Mouse (Mus musculus) hindbrain, embryonic 12.5 days (tissue): ENCODE data around the gene Ube2s. TPM values are rescaled to one million over a fixed set of nuclear protein-coding genes. Genes with fewer than 3 reads are reported as not detected.
"Not testable (repeated sequence)": the region's sequence is repeated elsewhere in the genome, so short reads cannot be mapped to it uniquely, and the experiment has no call there.

Source experiments
- ATAC-seq: fragments of 200-750 bp; cut with Nextera tagmentation; 2 replicates; pipeline ENCODE4 v1.8.0; 2017; ENCODE audit warnings: moderate TSS enrichment; ENCODE audit not compliant: low FRiP score
- H3K27ac ChIP-seq: fragments of 300-500 bp; sonication (generic); 2 replicates; pipeline ENCODE4 v1.5.1; 2016; ENCODE audit warnings: mild to moderate bottlenecking
- H3K27me3 ChIP-seq: fragments of 300-500 bp; sonication (generic); 2 replicates; pipeline ENCODE4 v1.6.1; 2016; ENCODE audit warnings: mild to moderate bottlenecking
- H3K36me3 ChIP-seq: fragments of 300-500 bp; sonication (generic); 2 replicates; pipeline ENCODE4 v1.6.1; 2016; ENCODE audit warnings: mild to moderate bottlenecking
- H3K4me1 ChIP-seq: fragments of 300-500 bp; sonication (generic); 2 replicates; pipeline ENCODE4 v1.6.1; 2016
- H3K4me2 ChIP-seq: fragments of 300-500 bp; sonication (generic); replicated peaks from 2 replicates; pipeline ENCODE4 v1.6.1; 2016; ENCODE audit warnings: mild to moderate bottlenecking
- H3K4me3 ChIP-seq: fragments of 300-500 bp; sonication (generic); 2 replicates; pipeline ENCODE4 v1.5.1; 2016; ENCODE audit warnings: mild to moderate bottlenecking
- H3K9ac ChIP-seq: fragments of 300-500 bp; sonication (generic); 2 replicates; pipeline ENCODE4 v1.6.1; 2016; ENCODE audit warnings: mild to moderate bottlenecking, moderate library complexity
- H3K9me3 ChIP-seq: fragments of 300-500 bp; sonication (generic); replicated peaks from 2 replicates; pipeline ENCODE4 v1.6.1; 2016; ENCODE audit warnings: mild to moderate bottlenecking
- WGBS: fragments of 180-500 bp; shearing (Covaris S2); methylation state at CpG from one replicate; pipeline ENCODE4 v1.1.7; 2016; 5-methylcytosine and 5-hydroxymethylcytosine counted together
- polyA plus RNA-seq: library from polyadenylated mRNA; unstranded; fragments of >200 nt; fragmentation: Nextera tagmentation; extraction: Ambion mirVana; gene quantifications from 2 replicates; pipeline ENCODE4 v1.2.1, GENCODE M21; 2016

Ube2s gene
- polyA plus RNA-seq, 1 experiment from 2014 or later, result 348 TPM

DNA sequence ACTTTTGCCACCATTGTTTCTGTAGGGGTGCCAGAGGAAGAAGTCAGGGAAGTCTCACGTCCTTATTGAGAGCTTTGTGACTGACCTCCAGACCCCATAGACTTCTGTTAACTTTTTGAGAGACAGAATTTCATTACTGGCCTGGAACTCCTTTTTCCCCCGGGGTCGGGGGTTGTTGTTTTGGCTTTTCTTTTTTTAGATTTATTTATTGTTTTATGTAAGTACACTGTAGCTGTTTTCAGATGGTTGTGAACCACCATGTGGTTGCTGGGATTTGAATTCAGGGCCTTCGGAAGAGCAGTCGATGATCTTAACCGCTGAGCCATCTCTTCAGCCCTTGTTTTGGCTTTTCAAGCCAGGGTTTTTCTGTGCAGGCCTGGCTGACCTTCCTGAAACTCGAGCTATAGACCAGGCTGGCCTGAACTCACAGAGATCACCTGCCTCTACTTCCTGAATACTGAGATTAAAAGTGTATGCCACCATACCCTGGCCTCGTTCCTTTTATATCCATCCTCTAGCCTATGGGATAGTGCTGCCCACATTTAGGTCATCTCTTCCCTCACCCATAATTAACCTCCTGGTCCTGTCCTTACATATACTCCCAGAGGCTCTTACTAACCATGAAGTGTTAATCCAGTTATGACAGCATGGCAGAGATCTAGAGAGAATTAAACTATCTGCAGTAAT lies 858 bp upstream of the Ube2s start:
- Histone ChIP-seq H3K9ac (peak overlapping the region; percentile 47), H3K4me2 (peak overlapping the region; percentile 87), H3K27me3 (no peaks in the 10 kb centered on the region), H3K4me1 (peaks cover 27% of the 10 kb centered on the region), H3K4me3 (peak overlapping the region; percentile 91), H3K27ac (peak overlapping the region; percentile 80), H3K36me3 (peaks cover 20% of the 10 kb centered on the region), H3K9me3 (no peaks in the 10 kb centered on the region)
- no peak for ATAC-seq
- 26% methylated on average over 8 of the region's 8 CpGs for WGBS

DNA sequence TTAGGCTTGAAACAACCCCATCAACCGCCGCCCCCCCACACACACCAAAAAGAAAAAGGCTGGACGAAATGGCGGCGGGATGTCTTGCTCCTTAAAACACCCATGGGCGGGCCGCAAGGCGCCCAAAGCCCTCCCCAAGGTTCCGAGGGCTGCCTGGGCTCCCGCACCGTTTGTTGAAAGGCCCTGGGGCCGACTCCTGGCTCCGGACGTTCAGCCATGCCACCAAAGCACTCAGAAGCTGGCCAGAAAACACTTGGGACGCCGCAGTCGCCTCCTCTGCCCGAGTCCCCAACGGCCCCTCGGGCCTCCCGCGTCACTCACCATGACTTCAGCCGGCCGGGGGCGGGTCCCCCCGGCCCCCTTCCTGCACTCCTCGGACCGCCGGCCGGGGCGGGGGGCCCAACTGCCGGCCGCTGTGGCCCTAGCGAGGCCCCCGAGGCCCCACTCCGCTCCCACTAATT lies 518 bp downstream of the Ube2s start:
- Histone ChIP-seq H3K27ac (peak overlapping the region; percentile 97), H3K9me3 (no peaks in the 10 kb centered on the region), H3K9ac (peak overlapping the region; percentile 98), H3K4me2 (peak overlapping the region; percentile 87), H3K36me3 (peaks cover 30% of the 10 kb centered on the region), H3K4me1 (peaks cover 27% of the 10 kb centered on the region), H3K4me3 (peak overlapping the region; percentile 91), H3K27me3 (no peaks in the 10 kb centered on the region)
- WGBS, result 2% methylated on average over 19 of the region's 36 CpGs
- ATAC-seq, result no peak

DNA sequence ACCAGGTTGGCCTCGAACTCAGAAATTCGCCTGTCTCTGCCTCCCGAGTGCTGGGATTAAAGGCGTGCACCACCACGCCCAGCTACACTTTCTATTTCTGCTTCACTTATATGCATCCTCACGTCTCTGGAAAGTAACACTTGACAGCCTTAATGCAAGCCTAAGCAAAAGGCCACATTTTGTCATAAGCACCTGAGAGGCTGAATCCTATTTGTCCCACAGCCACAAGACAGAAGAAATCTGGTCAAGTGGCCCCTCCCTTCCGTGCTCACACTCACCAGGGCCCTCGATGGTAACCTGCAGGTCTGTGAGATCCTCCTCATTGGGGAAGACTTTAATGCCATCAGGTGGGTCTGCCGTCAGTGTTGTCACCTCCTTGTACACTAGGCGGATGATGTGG lies 1.3 kb downstream of the Ube2s start:
- not testable (repeated sequence) for H3K27me3 ChIP-seq, H3K27ac ChIP-seq, ATAC-seq, H3K9me3 ChIP-seq
- 41% methylated on average over 10 of the region's 10 CpGs for WGBS
- H3K4me1 ChIP-seq, result peaks cover 27% of the 10 kb centered on the region
- peak overlapping the region; percentile 91 for H3K4me3 ChIP-seq
- peak overlapping the region; percentile 87 for H3K4me2 ChIP-seq
- H3K36me3 ChIP-seq, result peaks cover 37% of the 10 kb centered on the region
- peak overlapping the region; percentile 98 for H3K9ac ChIP-seq

DNA sequence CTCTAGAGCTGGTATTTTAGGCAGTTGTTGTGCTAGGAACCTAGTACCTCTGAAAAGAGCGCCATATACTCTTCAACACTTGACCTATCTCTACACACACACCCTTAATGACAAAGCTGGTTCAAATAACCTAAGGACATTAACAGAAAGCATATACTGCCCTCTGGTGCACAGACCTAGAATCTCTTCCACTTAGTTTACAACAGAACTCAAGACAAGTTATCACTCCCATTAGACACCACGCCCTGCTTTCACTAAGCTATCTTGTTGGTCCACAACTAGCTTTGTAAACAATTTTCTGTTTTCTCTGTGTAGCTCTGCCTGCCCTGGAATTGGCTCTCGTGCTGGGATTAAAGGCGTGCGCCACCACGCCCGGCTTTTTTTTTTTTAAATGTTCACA lies 5.7 kb downstream of the Ube2s start:
- no peak for ATAC-seq
- Histone ChIP-seq H3K4me1 (peaks cover 22% of the 10 kb centered on the region), H3K4me3 (no peak overlapping the region), H3K4me2 (no peak overlapping the region), H3K27ac (no peak overlapping the region), H3K9me3 (no peaks in the 10 kb centered on the region), H3K27me3 (no peaks in the 10 kb centered on the region), H3K36me3 (peaks cover 51% of the 10 kb centered on the region), H3K9ac (no peak overlapping the region)
- 94% methylated on average over 7 of the region's 7 CpGs for WGBS

DNA sequence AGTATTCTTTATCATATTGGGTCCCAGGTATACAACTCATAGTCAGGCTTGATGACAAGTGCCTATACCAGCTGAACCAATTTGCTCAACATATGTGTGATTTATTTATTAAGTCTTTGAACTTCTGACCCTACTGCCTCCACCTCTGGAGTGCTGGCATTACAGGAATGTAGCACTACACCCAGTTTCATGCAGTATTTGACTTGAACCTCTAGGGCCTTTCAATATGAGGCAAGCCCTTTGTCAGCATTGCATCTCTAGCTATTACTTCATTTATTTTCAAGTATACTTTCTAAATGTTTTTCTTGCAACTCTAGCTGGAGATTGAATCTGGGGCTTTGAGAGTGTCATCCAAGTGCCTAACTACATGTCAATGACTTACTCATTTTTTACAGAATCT lies 10.1 kb downstream of the Ube2s start:
- no peak overlapping the region for H3K4me3 ChIP-seq
- no peak overlapping the region for H3K4me2 ChIP-seq
- H3K4me1 ChIP-seq, result no peaks in the 10 kb centered on the region
- H3K9me3 ChIP-seq, result no peaks in the 10 kb centered on the region
- H3K27me3 ChIP-seq, result no peaks in the 10 kb centered on the region
- ATAC-seq, result no peak
- peaks cover 32% of the 10 kb centered on the region for H3K36me3 ChIP-seq
- no peak overlapping the region for H3K9ac ChIP-seq
- H3K27ac ChIP-seq, result no peak overlapping the region

DNA sequence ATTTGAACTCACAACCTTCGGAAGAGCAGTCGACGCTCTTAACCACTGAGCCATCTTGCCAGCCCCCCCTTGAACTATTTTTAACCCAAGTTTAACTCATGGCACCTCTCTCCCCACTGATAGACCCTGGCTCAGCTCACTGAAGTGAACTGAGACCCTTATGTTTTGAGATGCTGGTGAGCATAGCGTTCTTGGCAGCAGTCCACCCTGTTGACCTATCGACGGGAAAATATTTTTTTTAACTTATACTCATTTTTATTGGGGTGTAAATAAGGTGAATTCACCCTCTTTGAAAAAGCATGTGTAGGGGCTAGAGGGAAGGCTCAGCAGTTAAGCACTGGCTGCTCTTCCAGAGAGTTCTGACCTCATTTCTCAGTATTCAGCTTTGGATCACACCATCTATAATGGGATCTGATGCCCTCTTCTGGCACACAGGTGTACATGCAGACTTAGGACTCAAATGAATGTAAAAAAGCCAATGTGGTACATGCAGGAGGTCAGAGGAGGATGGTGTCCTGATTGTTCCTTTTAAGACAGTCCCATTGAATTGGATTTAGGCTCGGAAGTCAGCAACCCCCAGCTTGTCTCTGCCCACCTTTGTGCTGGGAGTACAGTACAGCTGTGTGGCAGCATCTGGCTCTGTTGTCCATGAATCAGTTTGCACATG lies 16.5 kb downstream of the Ube2s start:
- Histone ChIP-seq H3K9me3 (no peaks in the 10 kb centered on the region), H3K4me1 (peaks cover 7% of the 10 kb centered on the region), H3K36me3 (peaks cover 41% of the 10 kb centered on the region), H3K4me2 (no peak overlapping the region), H3K9ac (no peak overlapping the region), H3K4me3 (no peak overlapping the region; the same call in 1 of the 2 replicates), H3K27me3 (no peaks in the 10 kb centered on the region; the same call in 1 of the 2 replicates), H3K27ac (no peak overlapping the region)
- 78% methylated on average over 7 of the region's 7 CpGs for WGBS
- no peak for ATAC-seq

DNA sequence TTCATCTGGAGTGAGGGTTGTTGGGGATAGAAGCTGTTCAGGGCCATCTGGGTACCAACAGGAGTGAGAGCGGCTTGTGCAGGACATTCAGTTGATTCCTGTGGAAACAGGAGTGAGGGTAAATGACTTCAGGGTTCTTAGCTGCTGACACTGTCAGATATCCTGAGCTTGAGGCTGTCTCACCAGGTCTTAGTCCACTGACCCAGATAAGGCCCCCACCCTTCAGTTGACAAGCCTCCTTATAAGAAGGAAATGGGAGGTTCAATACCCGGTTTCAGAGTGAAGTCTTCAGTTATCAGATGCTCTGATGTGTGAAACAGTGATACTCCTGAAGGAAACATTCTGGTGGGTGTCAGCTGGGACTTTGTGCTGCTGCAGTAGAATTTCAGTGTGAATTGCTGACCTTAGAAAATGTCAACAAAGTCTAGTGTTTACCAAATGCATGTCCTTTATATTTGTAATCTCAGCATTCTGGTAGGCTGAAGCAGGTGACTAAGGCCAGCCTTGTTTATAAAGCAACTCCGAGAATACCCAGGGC lies 17.7 kb downstream of the Ube2s start:
- peaks cover 41% of the 10 kb centered on the region for H3K36me3 ChIP-seq
- WGBS, result 92% methylated on average over 3 of the region's 3 CpGs
- 0 out of 2 replicates have a peak overlapping the region, but pooled peaks have one; percentile 84 for H3K4me3 ChIP-seq
- no peak for ATAC-seq
- H3K9me3 ChIP-seq, result no peaks in the 10 kb centered on the region
- H3K9ac ChIP-seq, result no peak overlapping the region
- H3K4me2 ChIP-seq, result no peak overlapping the region
- peaks cover 6% of the 10 kb centered on the region for H3K27me3 ChIP-seq
- H3K27ac ChIP-seq, result no peak overlapping the region
- H3K4me1 ChIP-seq, result peaks cover 7% of the 10 kb centered on the region

DNA sequence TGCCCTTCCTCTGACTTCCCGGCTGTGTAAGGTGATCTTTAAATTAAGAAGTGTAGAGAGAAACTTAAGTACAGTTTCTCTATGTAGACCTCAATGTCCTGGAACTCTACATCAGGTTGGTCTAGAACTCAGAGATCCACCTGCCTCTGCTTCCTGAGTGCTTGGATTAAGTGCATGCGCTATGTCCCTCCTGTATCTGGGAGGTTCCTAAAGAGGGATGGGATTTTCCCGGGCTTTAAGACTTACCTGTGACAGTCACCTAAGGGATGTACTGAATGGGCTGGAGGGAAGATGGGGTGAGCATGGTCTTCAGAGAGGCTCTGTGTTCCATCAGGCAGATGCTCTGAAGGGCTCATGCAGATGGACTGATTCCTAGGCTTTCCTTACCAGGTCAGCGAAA lies 18.7 kb downstream of the Ube2s start:
- WGBS, result 52% methylated on average over 4 of the region's 4 CpGs
- Histone ChIP-seq H3K4me3 (peak overlapping the region; percentile 84), H3K27ac (peak overlapping the region; percentile 89; the same call in 1 of the 2 replicates), H3K4me1 (peaks cover 14% of the 10 kb centered on the region), H3K27me3 (peaks cover 6% of the 10 kb centered on the region), H3K9ac (peak overlapping the region; percentile 96), H3K4me2 (peak overlapping the region; percentile 88), H3K36me3 (peaks cover 41% of the 10 kb centered on the region), H3K9me3 (no peaks in the 10 kb centered on the region)
- no peak for ATAC-seq

DNA sequence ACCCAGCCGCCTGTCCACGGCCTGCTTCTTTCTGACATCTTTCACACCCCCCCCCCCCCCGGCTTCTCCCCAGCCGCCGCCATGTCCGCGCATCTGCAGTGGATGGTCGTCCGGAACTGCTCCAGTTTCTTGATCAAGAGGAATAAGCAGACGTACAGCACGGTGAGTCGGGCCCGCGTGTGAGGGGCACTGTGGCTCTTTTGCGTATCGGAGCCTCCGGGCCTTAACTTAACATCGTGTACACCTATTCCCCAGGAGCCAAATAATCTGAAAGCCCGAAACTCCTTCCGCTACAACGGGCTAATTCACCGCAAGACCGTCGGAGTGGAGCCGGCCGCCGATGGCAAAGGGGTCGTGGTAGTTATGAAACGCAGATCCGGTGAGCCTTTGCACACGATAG lies 19.1 kb downstream of the Ube2s start:
- peaks cover 41% of the 10 kb centered on the region for H3K36me3 ChIP-seq
- peak overlapping the region; percentile 84 for H3K4me3 ChIP-seq
- not testable (repeated sequence) for H3K9me3 ChIP-seq, H3K27me3 ChIP-seq
- H3K4me2 ChIP-seq, result peak overlapping the region; percentile 88
- 0 out of 2 replicates have a peak, but pooled peaks have one; percentile 12 for ATAC-seq
- peak overlapping the region; percentile 89 for H3K27ac ChIP-seq
- under 1% methylated on average over 31 of the region's 31 CpGs for WGBS
- H3K4me1 ChIP-seq, result peaks cover 18% of the 10 kb centered on the region
- peak overlapping the region; percentile 96 for H3K9ac ChIP-seq

DNA sequence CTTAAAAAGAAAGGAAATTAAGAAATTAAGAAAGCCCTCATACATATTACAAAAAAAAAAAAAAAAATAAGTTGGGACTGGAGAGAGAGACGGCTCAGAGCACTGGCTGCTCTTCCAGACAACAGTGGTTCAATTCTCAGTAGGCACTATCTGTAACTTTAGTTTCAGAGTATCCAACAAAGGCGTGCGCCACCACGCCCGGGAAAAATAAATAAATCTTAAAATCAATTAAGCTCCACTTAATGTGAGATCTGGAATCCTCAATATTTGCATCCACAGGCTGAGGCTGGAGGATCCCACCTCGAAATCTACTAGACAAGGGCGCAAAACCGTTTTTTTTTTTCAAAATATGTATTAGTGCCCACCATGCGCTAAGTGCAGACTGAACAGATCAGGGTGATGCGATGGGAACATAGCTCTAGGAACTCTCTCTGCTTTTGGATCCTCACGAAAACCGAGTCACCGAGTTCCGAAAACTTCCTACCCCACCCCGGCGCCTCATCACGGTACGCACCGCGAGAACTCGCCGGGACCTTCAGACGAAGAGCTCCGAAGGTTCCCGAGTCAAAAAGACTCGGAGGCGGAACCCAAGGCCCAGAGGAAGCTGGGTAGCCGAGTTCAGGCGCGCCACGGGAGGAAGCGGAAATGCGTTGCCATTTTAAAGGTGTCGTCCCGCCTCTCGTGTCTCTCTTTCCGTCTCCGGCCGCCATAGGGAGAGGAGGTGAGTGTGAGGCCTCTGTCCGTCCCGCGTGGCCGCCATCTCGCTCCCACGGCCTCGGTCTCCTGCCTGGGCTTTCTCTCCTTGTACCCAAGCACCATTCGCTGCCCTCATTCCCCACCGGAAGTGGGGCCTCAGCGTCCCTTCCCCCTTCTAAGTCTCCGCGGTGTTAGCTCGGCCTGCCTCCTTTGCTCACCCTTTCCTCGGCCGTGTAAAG lies 19.8 kb downstream of the Ube2s start, which contains the start of gene Rpl28:
Gene Rpl28, plus strand, starts transcription at position 597 of the 935 bp plus-strand sequence.
- WGBS, result 1% methylated on average over 54 of the region's 54 CpGs
- H3K4me1 ChIP-seq, result peaks cover 19% of the 10 kb centered on the region
- H3K9ac ChIP-seq, result peak within 1 kb of the TSS; percentile 96
- peak within 1 kb of the TSS; percentile 84 for H3K4me3 ChIP-seq
- peak; percentile 89 for ATAC-seq
- no peaks in the 10 kb centered on the region for H3K9me3 ChIP-seq
- peaks cover 36% of the 10 kb centered on the region for H3K36me3 ChIP-seq
- H3K27me3 ChIP-seq, result peaks cover 14% of the 10 kb centered on the region
- H3K4me2 ChIP-seq, result peak within 1 kb of the TSS; percentile 88
- peak within 1 kb of the TSS; percentile 89 for H3K27ac ChIP-seq

DNA sequence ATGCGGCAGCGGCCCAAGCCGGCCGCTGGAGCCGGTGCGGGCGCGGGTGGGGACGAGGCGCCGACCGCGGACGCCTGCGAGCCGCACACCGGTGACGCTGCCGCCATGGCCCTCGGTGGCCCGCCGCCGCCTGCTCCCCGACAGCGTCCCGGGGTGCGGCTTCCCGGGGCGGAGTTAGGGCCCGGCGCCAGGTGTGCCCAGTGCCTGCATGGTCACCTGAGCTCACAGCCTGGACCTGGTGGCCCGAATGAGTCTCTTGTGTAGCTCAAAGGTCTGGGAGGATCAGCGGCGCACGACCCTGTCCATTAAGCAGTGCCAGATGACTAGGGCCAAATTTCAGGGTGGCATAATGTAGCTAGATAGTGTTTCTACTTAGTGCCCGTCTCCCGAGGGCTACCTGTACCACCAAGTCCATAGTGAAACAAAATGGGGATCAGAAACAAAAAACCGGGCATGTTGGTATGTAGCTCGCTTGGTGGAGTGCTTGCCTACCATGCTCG lies 22.9 kb downstream of the Ube2s start, which contains the start of gene Tmem238:
Gene Tmem238, minus strand, starts transcription at position 221 of the 500 bp plus-strand sequence.
- Histone ChIP-seq H3K9ac (peak within 1 kb of the TSS; percentile 78), H3K27me3 (peaks cover 19% of the 10 kb centered on the region), H3K27ac (peak within 1 kb of the TSS; percentile 62; the same call in 1 of the 2 replicates), H3K36me3 (peaks cover 8% of the 10 kb centered on the region), H3K4me3 (peak within 1 kb of the TSS; percentile 51), H3K4me2 (peak within 1 kb of the TSS; percentile 88), H3K9me3 (no peaks in the 10 kb centered on the region), H3K4me1 (peaks cover 19% of the 10 kb centered on the region)
- ATAC-seq, result no peak
- WGBS, result 9% methylated on average over 40 of the region's 40 CpGs
